Mouse (Mus musculus): ENCODE results near the gene Ranbp1. TPM values are rescaled to one million over a fixed set of nuclear protein-coding genes. Genes with fewer than 3 reads are reported as not detected.

The Ranbp1 gene
- polyA plus RNA-seq, 1 experiment from 2014 or later, result 273 TPM

DNA sequence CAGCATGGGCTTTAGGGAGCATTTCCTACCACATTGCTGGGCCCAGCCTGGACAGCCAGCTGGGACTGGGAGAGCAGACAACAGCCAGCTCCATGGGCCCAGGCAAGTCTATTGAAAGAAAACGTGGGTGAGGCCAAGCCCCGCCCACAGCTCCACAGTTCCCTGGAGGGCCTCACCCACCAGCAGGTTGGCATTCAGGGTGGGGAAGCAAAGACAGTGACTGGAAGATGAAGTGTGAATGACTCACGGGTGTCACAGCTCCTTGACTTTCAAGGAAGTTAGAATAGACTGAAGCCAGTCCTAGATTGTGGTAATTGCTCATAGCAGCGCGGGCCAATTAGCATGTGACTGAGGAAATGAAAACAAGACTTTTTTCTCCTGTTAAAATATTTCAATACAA is 53.5 kb downstream of the Ranbp1 start:
- DNase-seq (ENCODE audit: low spot score) (peak; percentile 78), ATAC-seq (ENCODE audit: low FRiP score, low TSS enrichment) (peak; percentile 85)
- Histone ChIP-seq H3K9ac (ENCODE audit: low read length) (peak overlapping the region; percentile 18; the same call in 1 of the 2 replicates), H3K36me3 (ENCODE audit: control insufficient read depth, insufficient read depth, low read length) (no peaks in the 10 kb centered on the region), H3K9me3 (ENCODE audit: control insufficient read depth, low read length) (no peaks in the 10 kb centered on the region), H3K4me2 (replicated peaks; ENCODE audit: low read depth) (no peak overlapping the region), H3K27ac (replicated peaks) (peak overlapping the region; percentile 74), H3K4me1 (replicated peaks; ENCODE audit: control insufficient read depth, insufficient read depth) (peaks cover 7% of the 10 kb centered on the region), H3K4me3 (ENCODE audit: low read depth, low read length) (no peak overlapping the region), H3K27me3 (ENCODE audit: control insufficient read depth, insufficient read depth, low read length) (no peaks in the 10 kb centered on the region)
- TF ChIP-seq EP300 (optimal IDR thresholded peaks at IDR 0.05), result no peak
- no peak for TF ChIP-seq CTCF (IDR thresholded peaks at IDR 0.05; ENCODE audit: low read depth)
- WGBS, result 43% methylated on average over 5 of the region's 5 CpGs

DNA sequence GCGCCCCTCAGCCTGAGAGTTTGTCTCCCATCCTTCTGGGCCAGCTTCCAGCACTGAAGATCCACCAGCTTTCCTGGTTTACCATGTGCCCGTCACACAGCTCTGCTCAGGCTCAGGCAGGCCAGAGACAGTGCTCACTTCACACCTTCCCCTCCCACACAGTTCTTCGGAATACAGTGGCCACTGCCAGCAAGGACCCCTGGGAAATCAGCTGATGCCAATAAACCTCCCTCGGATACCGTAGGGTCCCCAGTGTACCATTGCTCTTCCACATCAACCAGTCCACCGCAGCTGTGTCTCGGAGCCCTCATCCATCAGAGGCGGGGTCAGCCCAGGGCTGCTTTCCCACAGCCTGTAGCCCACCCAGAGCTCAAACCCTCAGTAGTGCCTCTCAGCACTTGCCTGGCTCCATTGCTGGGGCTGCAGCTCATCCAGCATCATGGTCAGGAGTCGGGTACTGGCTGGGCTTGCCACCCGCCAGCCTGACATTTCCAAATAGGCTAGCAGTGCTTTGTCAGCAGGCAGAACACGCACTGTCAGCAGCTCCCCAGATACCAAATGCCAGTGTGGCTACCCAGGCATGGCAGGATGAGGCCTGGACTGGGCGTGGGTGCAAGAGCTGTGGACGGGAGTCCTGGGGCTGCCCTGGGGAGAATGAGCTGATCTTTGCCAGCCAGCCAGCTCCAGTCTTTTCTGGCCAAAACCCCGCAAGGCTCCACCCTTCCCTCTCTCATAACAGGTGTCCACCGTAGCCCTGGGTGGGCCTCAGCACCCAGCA is 54.1 kb downstream of the Ranbp1 start:
- peak overlapping the region; percentile 18; the same call in 1 of the 2 replicates for H3K9ac ChIP-seq (ENCODE audit: low read length)
- peak; percentile 22; the same call in 1 of the 2 replicates for ATAC-seq (ENCODE audit: low FRiP score, low TSS enrichment)
- whole genome bisulfite sequencing, result 61% methylated on average over 15 of the region's 15 CpGs
- no peak for TF ChIP-seq EP300 (optimal IDR thresholded peaks at IDR 0.05)
- no peak for TF ChIP-seq CTCF (IDR thresholded peaks at IDR 0.05; ENCODE audit: low read depth)
- H3K4me3 ChIP-seq (ENCODE audit: low read depth, low read length), result no peak overlapping the region
- H3K36me3 ChIP-seq (ENCODE audit: control insufficient read depth, insufficient read depth, low read length), result no peaks in the 10 kb centered on the region
- peaks cover 7% of the 10 kb centered on the region for H3K4me1 ChIP-seq (replicated peaks; ENCODE audit: control insufficient read depth, insufficient read depth)
- no peaks in the 10 kb centered on the region for H3K9me3 ChIP-seq (ENCODE audit: control insufficient read depth, low read length)
- DNase-seq (ENCODE audit: low spot score), result no peak
- H3K4me2 ChIP-seq (replicated peaks; ENCODE audit: low read depth), result no peak overlapping the region
- no peaks in the 10 kb centered on the region for H3K27me3 ChIP-seq (ENCODE audit: control insufficient read depth, insufficient read depth, low read length)
- H3K27ac ChIP-seq (replicated peaks), result peak overlapping the region; percentile 74

DNA sequence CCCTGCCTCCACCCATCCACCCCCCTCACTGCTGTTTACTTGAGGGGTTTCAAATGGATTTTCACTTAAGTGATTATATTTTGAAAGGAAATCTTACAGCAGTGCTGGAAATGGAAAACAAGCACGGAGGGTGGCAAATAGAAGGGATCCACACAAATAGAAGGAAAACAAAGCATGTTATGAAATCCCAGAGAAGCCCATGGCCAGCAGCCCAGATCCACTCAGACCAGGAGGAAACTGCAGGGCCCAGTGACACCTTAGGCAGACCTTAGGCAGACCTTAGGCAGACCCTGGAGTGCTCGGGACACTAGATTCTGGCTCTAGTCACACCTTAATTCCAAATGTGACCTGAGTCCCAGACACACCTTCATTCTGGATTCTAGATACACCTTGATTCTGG is 57.5 kb downstream of the Ranbp1 start:
- DNase-seq (ENCODE audit: low spot score), result no peak
- TF ChIP-seq CTCF (IDR thresholded peaks at IDR 0.05; ENCODE audit: low read depth), result no peak
- H3K9me3 ChIP-seq (ENCODE audit: control insufficient read depth, low read length), result no peaks in the 10 kb centered on the region
- WGBS, result 56% methylated on average over 2 of the region's 2 CpGs
- no peak overlapping the region for H3K27ac ChIP-seq (replicated peaks)
- H3K4me3 ChIP-seq (ENCODE audit: low read depth, low read length), result no peak overlapping the region
- peaks cover 7% of the 10 kb centered on the region for H3K4me1 ChIP-seq (replicated peaks; ENCODE audit: control insufficient read depth, insufficient read depth)
- H3K36me3 ChIP-seq (ENCODE audit: control insufficient read depth, insufficient read depth, low read length), result no peaks in the 10 kb centered on the region
- ATAC-seq (ENCODE audit: low FRiP score, low TSS enrichment), result no peak
- no peaks in the 10 kb centered on the region for H3K27me3 ChIP-seq (ENCODE audit: control insufficient read depth, insufficient read depth, low read length)
- no peak overlapping the region for H3K4me2 ChIP-seq (replicated peaks; ENCODE audit: low read depth)
- H3K9ac ChIP-seq (ENCODE audit: low read length), result no peak overlapping the region

MicroRNAs encoded within 50 kb of the gene (microRNA counts, 519-probe panel; counts per million panel counts)
- not detected for microRNA mmu-miR-1306

Small RNA genes within 50 kb of the gene (microRNA-seq; reads per million reads assigned to microRNA genes)
- gene Gm24572, result not detected
- 120 reads per million, percentile 47 among the genes with 10 or more reads in this experiment for gene Mir1306

Other genes starting within 250 kb of the Ranbp1 start
- 82.8 and 85.8 TPM in 2 replicates for gene Dgcr6, start 195.9 kb downstream of the Ranbp1 start, polyA plus RNA-seq (2015; fragmentation: Nextera tagmentation; extraction: Ambion mirVana)
- gene Prodh, start 158.5 kb downstream of the Ranbp1 start, polyA plus RNA-seq (2015; fragmentation: Nextera tagmentation; extraction: Ambion mirVana), result 9.3 and 10.7 TPM in 2 replicates
- gene Rtn4r, start 121.1 kb downstream of the Ranbp1 start, polyA plus RNA-seq (2015; fragmentation: Nextera tagmentation; extraction: Ambion mirVana), result 1.1 TPM in 2 replicates
- gene Ccdc188, start 30.9 kb downstream of the Ranbp1 start, polyA plus RNA-seq (2015; fragmentation: Nextera tagmentation; extraction: Ambion mirVana), result not detected in 2 replicates
- gene Zdhhc8, start 13.6 kb downstream of the Ranbp1 start, polyA plus RNA-seq (2015; fragmentation: Nextera tagmentation; extraction: Ambion mirVana), result 6.8 and 7.8 TPM in 2 replicates
- gene Trmt2a, start 53 bp downstream of the Ranbp1 start, polyA plus RNA-seq (2015; fragmentation: Nextera tagmentation; extraction: Ambion mirVana), result 35.4 and 39.8 TPM in 2 replicates
- gene Gm49776, start 9.6 kb upstream of the Ranbp1 start, polyA plus RNA-seq (2015; fragmentation: Nextera tagmentation; extraction: Ambion mirVana), result 0.67 and 1.8 TPM in 2 replicates
- gene Dgcr8, start 40.5 kb upstream of the Ranbp1 start, polyA plus RNA-seq (2015; fragmentation: Nextera tagmentation; extraction: Ambion mirVana), result 8.1 and 8.4 TPM in 2 replicates
- gene Tango2, start 99.4 kb upstream of the Ranbp1 start, polyA plus RNA-seq (2015; fragmentation: Nextera tagmentation; extraction: Ambion mirVana), result 16.2 and 16.9 TPM in 2 replicates
- gene Arvcf, start 99.5 kb upstream of the Ranbp1 start, polyA plus RNA-seq (2015; fragmentation: Nextera tagmentation; extraction: Ambion mirVana), result 7.8 and 8.7 TPM in 2 replicates
- gene Txnrd2, start 177.7 kb upstream of the Ranbp1 start, polyA plus RNA-seq (2015; fragmentation: Nextera tagmentation; extraction: Ambion mirVana), result 16.2 and 16.8 TPM in 2 replicates
- 95.1 and 99.6 TPM in 2 replicates for gene Comt, start 178.1 kb upstream of the Ranbp1 start, polyA plus RNA-seq (2015; fragmentation: Nextera tagmentation; extraction: Ambion mirVana)
- 8.3 and 9.0 TPM in 2 replicates for gene Gnb1l, start 250.0 kb upstream of the Ranbp1 start, polyA plus RNA-seq (2015; fragmentation: Nextera tagmentation; extraction: Ambion mirVana)

Data from stomach, postnatal 0 days (tissue).